Mouse (Mus musculus): Measurements from ENCODE around the gene Arhgef26. TPM values are rescaled to one million over a fixed set of nuclear protein-coding genes. Genes with fewer than 3 reads are reported as not detected.

Arhgef26 gene
- total RNA-seq, 4 experiments from 2014 or later = 1.8 to 3.9 (median 2.5) TPM

DNA sequence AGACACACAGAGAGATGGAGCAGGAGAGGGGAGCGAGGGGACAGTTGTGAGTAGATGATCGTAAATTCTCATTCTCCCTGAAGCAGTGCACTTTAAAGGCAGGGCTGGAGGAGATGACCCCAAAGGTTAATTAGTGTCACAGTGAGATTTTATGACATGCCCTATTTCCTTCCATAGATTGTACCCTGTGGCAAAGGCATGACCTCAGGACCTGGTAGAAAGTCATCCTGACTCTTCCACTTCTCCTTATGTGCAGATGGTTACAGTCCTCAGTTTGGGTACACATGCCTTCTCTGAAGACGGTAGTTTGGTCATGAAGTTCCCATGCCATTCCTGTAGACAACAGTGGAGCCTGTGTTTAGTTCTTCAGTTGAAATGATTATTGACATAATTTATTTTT, 42.3 kb downstream of the Arhgef26 start:
- DNase-seq (ENCODE audit: low spot score) = no peak

DNA sequence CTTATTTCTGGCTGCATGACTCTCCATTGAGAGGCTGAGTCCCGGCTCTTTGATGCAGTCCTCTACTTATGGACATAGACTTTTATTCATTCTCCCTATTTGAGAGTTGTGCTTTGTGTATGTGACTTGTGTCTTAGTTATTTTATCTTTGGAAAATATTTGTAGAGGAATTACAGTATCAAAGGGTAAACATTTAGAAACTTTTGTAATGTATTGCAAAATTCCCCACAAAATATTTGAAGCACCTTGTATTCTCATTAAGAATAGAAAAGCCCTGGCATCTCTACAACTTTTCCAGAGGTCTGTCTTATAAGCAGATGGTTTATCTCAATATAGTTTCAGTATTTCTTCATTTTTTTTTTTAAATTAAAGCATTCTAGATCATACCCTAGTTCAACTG, 44.7 kb downstream of the Arhgef26 start:
- DNase-seq (ENCODE audit: low spot score) = no peak

DNA sequence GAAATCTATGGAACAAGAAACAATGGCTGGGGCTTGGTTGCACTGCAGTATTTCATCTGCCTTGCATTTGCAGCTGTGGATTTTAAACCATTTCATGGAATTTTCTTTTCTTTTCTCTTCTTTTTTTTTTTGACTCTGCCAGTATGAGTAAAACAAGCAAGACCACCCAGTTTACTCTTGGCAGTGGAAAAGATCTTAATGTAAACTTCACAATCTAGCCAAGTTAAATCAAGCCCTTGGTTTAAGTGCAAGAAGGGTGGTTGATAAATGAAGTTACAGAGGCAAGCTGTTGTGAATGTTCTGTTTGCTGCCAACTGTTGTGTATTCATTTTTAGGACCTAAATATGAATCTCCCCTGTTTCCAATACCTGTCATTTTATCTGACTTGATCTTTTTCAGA, 54.5 kb downstream of the Arhgef26 start:
- DNase-seq (ENCODE audit: low spot score) = no peak

DNA sequence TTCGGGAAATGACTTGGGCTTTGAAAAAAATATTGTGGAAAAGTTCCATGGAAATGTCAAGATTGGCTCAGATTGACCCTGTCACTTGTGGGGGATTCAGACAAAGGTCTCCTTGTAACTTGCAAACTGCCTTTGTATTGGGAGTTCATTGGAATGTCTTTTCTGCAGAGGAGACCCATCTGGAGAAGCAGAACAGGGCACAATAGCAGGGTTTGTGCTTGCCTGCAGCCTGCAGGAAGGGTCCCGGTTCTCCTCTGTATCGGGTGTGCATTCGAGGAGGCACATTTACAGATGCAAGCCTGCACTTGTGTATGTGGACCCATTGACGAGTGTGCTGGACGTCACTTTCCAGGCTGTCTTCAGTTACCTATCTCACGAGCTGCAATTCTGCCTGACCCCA, 56.1 kb downstream of the Arhgef26 start:
- DNase-seq (ENCODE audit: low spot score) = no peak

DNA sequence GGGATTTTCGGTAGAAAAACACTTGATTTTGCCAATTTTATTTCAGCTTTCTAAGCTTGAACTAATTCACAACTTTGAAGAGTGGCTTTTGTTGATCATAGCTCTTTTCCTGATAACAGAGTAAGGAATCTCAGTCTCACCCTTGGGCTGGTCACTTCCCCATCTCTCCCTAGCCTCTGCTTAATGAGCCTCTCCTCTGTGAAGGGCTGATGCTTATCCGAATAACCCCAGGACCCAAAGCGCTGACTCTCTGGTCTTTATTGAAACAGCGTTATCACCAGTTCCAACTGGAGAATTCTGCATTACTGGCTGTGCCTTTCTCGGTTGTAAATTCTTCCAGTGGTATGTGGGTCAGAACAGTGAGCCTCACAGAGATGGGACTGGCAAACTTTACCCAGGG, 57.2 kb downstream of the Arhgef26 start:
- DNase-seq (ENCODE audit: low spot score) = no peak

DNA sequence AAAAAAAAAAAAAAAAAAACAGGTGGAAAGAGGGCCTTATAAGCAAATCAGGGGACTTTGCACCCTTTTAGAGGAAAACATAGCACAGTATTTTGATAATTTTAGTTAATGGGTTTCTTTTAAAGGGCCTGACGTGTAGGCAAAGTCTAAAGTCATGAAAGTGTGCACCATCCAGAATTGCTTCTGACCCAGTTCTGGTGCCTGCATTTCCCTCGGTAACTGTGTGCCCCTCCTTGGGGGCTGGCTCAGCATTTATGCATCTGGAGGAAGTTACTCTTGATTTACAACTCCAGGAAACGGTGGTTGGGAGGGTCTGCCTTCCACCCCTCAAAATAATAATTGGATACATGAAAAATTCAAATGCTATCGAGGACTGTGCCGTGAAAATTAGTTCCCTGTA, 58.0 kb downstream of the Arhgef26 start:
- no peak for DNase-seq (ENCODE audit: low spot score)

- no peak for DNase-seq (ENCODE audit: low spot score)
These were observed 60.0 kb downstream of the Arhgef26 start for GRCm38 (mm10) chr3:62398094-62398493.

GRCm38 (mm10) chr3:62399826-62400746, 61.9 kb downstream of the Arhgef26 start:
- no peak for DNase-seq (ENCODE audit: low spot score)

DNA sequence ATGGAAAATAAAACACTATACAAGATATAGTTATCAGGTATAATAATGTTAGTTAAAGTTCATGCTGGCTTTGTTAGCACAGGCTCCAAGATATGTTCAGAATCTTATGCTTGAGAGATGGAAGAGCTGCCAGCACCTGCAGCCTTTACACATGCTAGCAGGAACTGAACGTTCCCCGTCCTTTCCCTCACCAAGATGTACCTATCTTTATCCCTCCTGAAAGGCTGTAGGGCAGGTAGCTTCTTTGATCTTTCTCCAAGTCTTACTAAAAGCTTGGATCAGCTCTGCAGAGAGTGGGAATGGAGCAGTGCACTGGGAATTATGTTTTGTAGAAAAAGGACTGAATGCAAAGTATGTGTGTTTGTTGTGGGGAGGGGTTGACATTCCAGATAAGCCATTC, 64.3 kb downstream of the Arhgef26 start:
- DNase-seq (ENCODE audit: low spot score) = no peak

DNA sequence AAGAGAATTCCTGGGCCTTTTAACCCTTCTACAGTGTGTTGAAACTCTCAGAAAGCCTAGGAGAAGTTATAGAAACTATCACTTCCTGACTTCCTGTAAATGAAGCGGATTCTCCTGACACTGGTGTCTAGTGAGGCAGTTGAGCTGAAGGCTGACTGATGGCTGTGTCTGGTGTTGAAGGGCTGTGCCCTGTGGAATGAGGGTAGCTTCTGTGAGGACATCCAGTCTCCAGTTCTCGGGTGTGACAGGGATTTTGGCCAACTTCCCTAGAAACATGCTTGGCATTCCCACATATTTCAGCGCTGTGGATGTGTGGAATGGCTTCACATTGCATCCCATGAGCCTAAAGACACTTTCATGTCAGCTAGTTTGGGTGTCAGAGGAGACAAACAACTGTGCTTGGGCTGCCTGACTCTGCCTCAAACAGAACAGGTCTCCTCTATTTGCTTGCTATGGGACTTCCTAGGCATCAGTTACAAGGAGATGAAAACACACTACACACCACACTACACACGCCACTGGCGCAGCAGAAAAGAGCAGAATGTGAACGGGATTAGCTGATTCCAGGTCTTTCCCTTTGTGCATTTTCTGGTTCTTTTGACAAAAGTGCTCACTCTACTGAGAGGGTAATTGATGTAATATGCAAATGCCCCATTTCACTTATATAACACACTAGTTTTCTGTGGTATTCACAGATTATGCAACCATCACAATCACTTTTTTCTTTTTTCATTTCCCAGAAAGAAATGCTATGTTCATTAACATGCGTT, 66.5 kb downstream of the Arhgef26 start:
- no peak for DNase-seq (ENCODE audit: low spot score)

DNA sequence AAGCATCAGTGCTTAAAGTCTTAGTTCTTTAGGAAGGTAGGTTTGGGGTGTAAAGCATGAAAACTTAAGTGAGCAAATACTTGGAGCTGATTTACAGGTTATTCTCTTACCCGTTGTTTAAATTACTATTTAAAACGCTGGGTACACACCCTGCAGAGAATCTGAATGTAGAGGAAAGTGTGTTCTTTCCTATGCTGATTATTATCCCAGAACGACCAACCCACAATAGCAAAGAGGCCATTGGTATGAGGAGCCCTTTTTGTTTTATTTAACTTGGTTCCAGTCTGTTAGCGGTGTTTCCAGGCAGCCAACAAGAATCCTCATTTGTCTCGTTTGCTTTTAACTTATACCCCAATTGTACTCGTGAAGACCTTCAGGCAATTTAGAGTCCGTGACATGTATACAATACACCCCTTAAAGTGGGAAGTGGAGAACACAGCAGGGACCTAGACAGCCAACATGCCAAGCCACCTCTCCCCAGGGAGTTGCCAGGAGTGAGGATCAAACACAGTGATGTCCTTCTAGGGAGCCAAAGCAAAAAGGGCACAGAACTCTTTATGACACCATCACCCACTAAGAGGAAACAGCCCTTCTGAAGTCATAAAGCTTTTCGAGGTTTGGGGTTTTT, 71.5 kb downstream of the Arhgef26 start:
- no peak for DNase-seq (ENCODE audit: low spot score)

- DNase-seq (ENCODE audit: low spot score) = no peak
These were observed 72.3 kb downstream of the Arhgef26 start for GRCm38 (mm10) chr3:62410491-62410890.

- no peak for DNase-seq (ENCODE audit: low spot score)
These were observed 74.6 kb downstream of the Arhgef26 start for GRCm38 (mm10) chr3:62412704-62413103.

DNA sequence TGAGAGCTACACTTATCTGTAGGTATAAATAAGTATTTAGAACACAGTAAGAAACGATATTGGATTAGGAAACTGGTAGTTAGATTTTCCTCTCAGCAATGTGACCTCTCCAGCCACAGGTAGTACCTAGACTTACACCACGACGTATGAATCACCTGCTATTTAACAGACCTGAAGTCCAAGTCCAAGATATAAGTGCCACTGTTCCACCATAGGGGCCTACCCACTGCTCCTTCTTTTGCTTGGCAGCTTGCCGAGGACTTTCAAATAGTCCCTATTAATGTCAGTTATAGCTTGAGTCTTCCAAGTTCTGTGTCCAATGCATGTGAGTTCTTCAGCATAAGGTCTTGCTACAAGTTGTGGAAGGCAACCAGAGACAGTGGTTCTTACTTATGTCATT, 76.8 kb downstream of the Arhgef26 start:
- DNase-seq (ENCODE audit: low spot score) = no peak

GRCm38 (mm10) chr3:62417458-62417857, 79.3 kb downstream of the Arhgef26 start:
- DNase-seq (ENCODE audit: low spot score) = no peak

DNA sequence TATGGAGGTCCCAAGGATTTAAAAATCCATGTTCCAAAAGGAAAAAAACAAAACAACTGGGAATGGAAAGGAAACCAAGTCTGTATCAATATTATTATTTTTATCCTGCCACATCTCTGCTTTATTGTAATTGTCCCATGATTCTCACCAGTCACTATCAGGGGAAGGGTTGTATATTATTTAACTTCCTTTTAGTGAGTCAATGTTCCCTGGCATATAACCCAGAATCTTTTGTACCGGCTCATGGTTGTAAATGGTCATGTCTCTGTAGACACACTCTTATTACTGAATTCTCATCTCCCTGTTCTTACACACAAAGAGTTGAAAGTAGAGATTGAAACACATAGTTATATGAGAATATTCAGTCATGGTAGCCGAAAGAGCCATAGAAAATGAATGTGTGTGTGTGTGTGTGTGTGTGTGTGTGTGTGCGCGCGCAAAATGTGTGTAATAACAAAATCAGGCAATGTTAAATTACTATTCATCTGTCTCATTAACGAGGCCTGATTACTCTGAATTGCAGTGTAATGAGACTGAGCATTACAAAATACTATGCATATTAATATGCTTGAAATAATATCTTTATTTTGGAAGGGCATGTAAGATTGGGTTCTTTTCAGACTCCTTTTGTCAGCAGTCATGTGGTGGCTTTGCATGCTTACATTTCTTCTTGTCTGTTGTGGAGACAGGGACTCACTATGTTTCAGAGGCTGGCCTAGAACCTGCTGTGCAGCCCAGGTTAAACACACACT, 80.4 kb downstream of the Arhgef26 start:
- no peak for DNase-seq (ENCODE audit: low spot score)

DNA sequence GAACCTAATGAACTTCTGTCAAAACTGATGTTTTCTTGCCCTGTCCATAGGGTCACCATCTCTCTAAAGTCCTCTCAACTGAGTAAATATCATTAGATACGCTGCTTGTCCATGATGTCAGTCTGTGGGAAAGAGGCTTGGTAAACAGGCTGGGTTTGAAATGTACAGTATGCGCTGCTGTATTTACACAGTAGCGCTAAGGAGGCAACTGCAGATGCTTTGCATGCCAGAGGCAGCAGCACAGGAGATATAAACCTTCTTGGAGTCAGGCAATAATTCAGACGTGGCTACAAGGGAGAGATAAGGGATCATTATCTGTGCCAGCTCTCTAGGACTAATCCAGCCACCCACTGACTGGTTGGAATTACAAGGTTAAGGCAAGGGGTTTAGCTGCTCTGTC, 95.5 kb downstream of the Arhgef26 start:
- DNase-seq (ENCODE audit: low spot score) = no peak

DNA sequence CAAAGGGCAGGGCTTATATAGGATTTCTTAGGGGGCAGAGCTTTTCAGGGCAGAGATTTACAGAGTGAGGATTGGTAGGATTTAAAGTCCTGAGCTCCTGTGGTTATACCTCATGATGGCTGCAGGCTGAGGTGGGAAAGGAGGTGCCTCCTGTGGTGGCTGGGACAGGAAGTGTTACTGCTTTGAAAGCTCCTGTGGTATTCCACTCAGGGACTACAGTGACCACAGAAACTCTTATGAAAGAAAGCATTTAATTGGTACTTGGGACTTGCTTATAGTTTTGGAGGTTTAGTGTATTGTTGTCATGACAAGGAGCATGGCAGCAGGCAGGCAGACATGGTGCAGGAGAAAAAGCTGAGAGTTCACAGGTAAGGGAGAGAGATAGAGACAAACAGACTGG, 97.8 kb downstream of the Arhgef26 start:
- DNase-seq (ENCODE audit: low spot score) = no peak

DNA sequence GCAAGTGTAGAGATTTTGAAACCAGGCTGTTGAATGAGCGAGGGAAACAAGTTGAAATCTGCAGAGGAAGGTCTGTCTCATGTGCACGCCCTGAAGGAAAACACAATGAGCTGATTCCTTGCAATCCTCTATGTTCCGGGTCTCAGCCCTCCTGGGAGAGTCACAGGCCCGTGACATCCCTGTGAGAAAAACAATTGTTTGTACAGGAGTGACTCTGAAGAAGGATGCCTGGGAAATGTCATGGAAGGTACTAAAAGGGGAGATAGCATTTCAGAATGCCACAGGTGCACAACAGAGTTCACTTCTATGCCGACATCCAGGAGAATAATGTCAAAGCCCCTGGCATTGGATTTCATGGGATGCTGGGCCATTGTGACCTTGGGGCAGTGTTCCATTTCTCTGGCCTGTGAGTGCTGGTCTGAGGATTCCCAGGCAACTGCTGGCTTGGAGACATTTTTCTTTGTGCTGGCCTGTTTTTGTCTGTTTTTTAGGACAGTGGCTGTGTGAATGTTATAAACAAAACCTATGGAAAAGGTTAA, 102.4 kb downstream of the Arhgef26 start:
- DNase-seq (ENCODE audit: low spot score) = no peak

- DNase-seq (ENCODE audit: low spot score) = no peak
These were observed 105.5 kb downstream of the Arhgef26 start for GRCm38 (mm10) chr3:62443582-62444194.

- DNase-seq (ENCODE audit: low spot score) = no peak
These were observed 108.1 kb downstream of the Arhgef26 start for GRCm38 (mm10) chr3:62446271-62446670.
